Mouse (Mus musculus) mammary gland, adult 2 months (tissue): Measurements from ENCODE around the gene Cop1. TPM values are rescaled to one million over a fixed set of nuclear protein-coding genes. Genes with fewer than 3 reads are reported as not detected.

Experiments
- polyA plus RNA-seq: library from polyadenylated mRNA; depleted of rRNA; stranded (reverse); fragments of >200 nt; gene quantifications from 2 replicates; pipeline ENCODE4 v1.2.3, GENCODE M21; 2012; ENCODE audit warnings: low replicate concordance; rRNA removed

Gene Cop1
- polyA plus RNA-seq = 50.3 and 51.8 TPM in 2 replicates

GRCm38 (mm10) chr1:159231781-159232571 is at the start of gene Cop1:
Gene Cop1 (plus strand): TSS chr1:159232320.

